Mouse (Mus musculus) cortical plate, adult 2 months (tissue): ENCODE results near the gene Kcnk1.

ENCODE experiments used
- CTCF ChIP-seq: fragments of 200-500 bp; IDR thresholded peaks from 2 replicates; pipeline ENCODE4 v1.5.1; 2011; ENCODE audit warnings: mild to moderate bottlenecking, control low read depth, low read length; ENCODE audit not compliant: insufficient read depth; ENCODE audit errors: extremely low read depth
- POLR2A ChIP-seq: fragments of 200-500 bp; IDR thresholded peaks from 2 replicates; pipeline ENCODE4 v1.6.1; 2011; ENCODE audit warnings: mild to moderate bottlenecking, low read length, control low read depth; ENCODE audit not compliant: insufficient read depth; ENCODE audit errors: extremely low read depth

DNA sequence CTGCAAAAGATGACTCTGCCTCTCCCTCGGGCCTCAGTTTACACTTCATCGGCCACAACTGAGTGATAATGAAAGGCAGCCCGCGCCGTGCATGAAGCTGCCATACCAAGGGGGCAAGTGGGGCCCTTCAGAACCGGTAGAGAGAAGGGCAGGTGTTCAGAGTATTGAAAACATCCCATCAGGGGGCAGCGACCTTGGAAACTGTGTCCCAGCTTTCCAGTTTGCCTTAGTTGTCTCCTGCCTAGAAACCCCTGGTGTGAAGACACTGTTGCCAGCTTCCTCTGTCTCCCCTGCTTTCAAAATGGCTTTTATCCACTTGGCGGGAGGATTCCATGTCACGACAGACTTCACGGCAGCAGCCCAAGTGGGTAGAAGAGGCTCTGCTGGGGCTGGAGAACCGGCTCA lies 31.2 kb upstream of the Kcnk1 start:
- TF ChIP-seq POLR2A (no peak), CTCF (no peak)
